Mouse (Mus musculus) embryonic facial prominence, embryonic 13.5 days (tissue): ENCODE results near the gene Elovl7. TPM values are rescaled to one million over a fixed set of nuclear protein-coding genes. Genes with fewer than 3 reads are reported as not detected.

Experiments used
- ATAC-seq: fragments of 200-750 bp; cut with Nextera tagmentation; 2 replicates; pipeline ENCODE4 v1.8.0; 2017; ENCODE audit warnings: low read depth; ENCODE audit not compliant: insufficient number of reproducible peaks, insufficient read depth, low FRiP score, low TSS enrichment
- H3K27ac ChIP-seq: fragments of 300-500 bp; sonication (generic); 2 replicates; pipeline ENCODE4 v1.5.1; 2015; ENCODE audit warnings: moderate library complexity, mild to moderate bottlenecking, inconsistent platforms
- H3K27me3 ChIP-seq: fragments of 300-500 bp; sonication (generic); 2 replicates; pipeline ENCODE4 v1.6.1; 2015; ENCODE audit warnings: mild to moderate bottlenecking, inconsistent platforms
- H3K36me3 ChIP-seq: fragments of 300-500 bp; sonication (generic); 2 replicates; pipeline ENCODE4 v1.6.1; 2015; ENCODE audit warnings: mild to moderate bottlenecking, inconsistent platforms
- H3K4me1 ChIP-seq: fragments of 300-500 bp; sonication (generic); 2 replicates; pipeline ENCODE4 v1.6.1; 2015; ENCODE audit warnings: inconsistent platforms
- H3K4me2 ChIP-seq: fragments of 300-500 bp; sonication (generic); 2 replicates; pipeline ENCODE4 v1.6.1; 2015; ENCODE audit warnings: moderate library complexity, mild to moderate bottlenecking, inconsistent platforms
- H3K4me3 ChIP-seq: fragments of 300-500 bp; sonication (generic); 2 replicates; pipeline ENCODE4 v1.5.1; 2015; ENCODE audit warnings: mild to moderate bottlenecking, inconsistent platforms
- H3K9ac ChIP-seq: fragments of 300-500 bp; sonication (generic); 2 replicates; pipeline ENCODE4 v1.6.1; 2015; ENCODE audit warnings: mild to moderate bottlenecking, inconsistent platforms
- H3K9me3 ChIP-seq: fragments of 300-500 bp; sonication (generic); 2 replicates; pipeline ENCODE4 v1.6.1; 2016; ENCODE audit warnings: inconsistent platforms
- WGBS: fragments of 180-500 bp; shearing (Covaris S2); methylation state at CpG from one replicate; pipeline ENCODE4 v1.1.7; 2015; ENCODE audit warnings: mixed read lengths; 5-methylcytosine and 5-hydroxymethylcytosine counted together
- polyA plus RNA-seq: library from polyadenylated mRNA; unstranded; fragments of >200 nt; fragmentation: Nextera tagmentation; extraction: Ambion mirVana; gene quantifications from 2 replicates; pipeline ENCODE4 v1.2.1, GENCODE M21; 2015

The Elovl7 gene
- polyA plus RNA-seq, 1 experiment from 2014 or later: 3.3 TPM

GRCm38 (mm10) chr13:108326351-108326750, 112.1 kb downstream of the Elovl7 start:
- no peaks in the 10 kb centered on the region for H3K27me3 ChIP-seq
- WGBS: 93% methylated on average over 10 of the region's 10 CpGs
- peaks cover 29% of the 10 kb centered on the region; the same call in 1 of the 2 replicates for H3K36me3 ChIP-seq
- no peak overlapping the region for H3K9ac ChIP-seq
- 0 out of 2 replicates have a peak, but pooled peaks cover 2% of the 10 kb centered on the region for H3K4me1 ChIP-seq
- ATAC-seq: no peak
- H3K4me2 ChIP-seq: no peak overlapping the region
- H3K9me3 ChIP-seq: no peaks in the 10 kb centered on the region
- H3K4me3 ChIP-seq: no peak overlapping the region
- no peak overlapping the region for H3K27ac ChIP-seq

GRCm38 (mm10) chr13:108327047-108327446, 112.8 kb downstream of the Elovl7 start:
- WGBS: 89% methylated on average over 7 of the region's 7 CpGs
- Histone ChIP-seq H3K27me3 (no peaks in the 10 kb centered on the region), H3K9me3 (no peaks in the 10 kb centered on the region), H3K4me2 (no peak overlapping the region), H3K4me1 (0 out of 2 replicates have a peak, but pooled peaks cover 2% of the 10 kb centered on the region), H3K9ac (no peak overlapping the region), H3K27ac (no peak overlapping the region), H3K36me3 (peaks cover 31% of the 10 kb centered on the region; the same call in 1 of the 2 replicates), H3K4me3 (no peak overlapping the region)
- no peak for ATAC-seq

GRCm38 (mm10) chr13:108328406-108329180, 114.4 kb downstream of the Elovl7 start:
- peaks cover 36% of the 10 kb centered on the region; the same call in 1 of the 2 replicates for H3K36me3 ChIP-seq
- H3K9me3 ChIP-seq: no peaks in the 10 kb centered on the region
- 92% methylated on average over 21 of the region's 21 CpGs for WGBS
- no peaks in the 10 kb centered on the region for H3K4me1 ChIP-seq
- H3K4me3 ChIP-seq: no peak overlapping the region
- H3K27me3 ChIP-seq: no peaks in the 10 kb centered on the region
- ATAC-seq: no peak
- H3K4me2 ChIP-seq: no peak overlapping the region
- no peak overlapping the region for H3K9ac ChIP-seq
- no peak overlapping the region for H3K27ac ChIP-seq

- H3K36me3 ChIP-seq: peaks cover 28% of the 10 kb centered on the region; the same call in 1 of the 2 replicates
Observed at GRCm38 (mm10) chr13:108329693-108330092, 115.5 kb downstream of the Elovl7 start.

More at GRCm38 (mm10) chr13:108329693-108330092, 115.5 kb downstream of the Elovl7 start:
- no peaks in the 10 kb centered on the region for H3K4me1 ChIP-seq
- no peaks in the 10 kb centered on the region for H3K9me3 ChIP-seq
- H3K4me3 ChIP-seq: no peak overlapping the region
- no peak overlapping the region for H3K4me2 ChIP-seq
- H3K9ac ChIP-seq: no peak overlapping the region
- no peak for ATAC-seq
- WGBS: 54% methylated on average over 3 of the region's 3 CpGs
- H3K27me3 ChIP-seq: no peaks in the 10 kb centered on the region
- H3K27ac ChIP-seq: no peak overlapping the region

Other genes starting within 250 kb of the Elovl7 start
- 50.8 and 57.3 TPM in 2 replicates for gene Smim15, start 170.0 kb upstream of the Elovl7 start, polyA plus RNA-seq
- 101 TPM in 2 replicates for gene Ndufaf2, start 55.8 kb upstream of the Elovl7 start, polyA plus RNA-seq
- 20.2 and 22.9 TPM in 2 replicates for gene Ercc8, start 55.7 kb upstream of the Elovl7 start, polyA plus RNA-seq
- gene Depdc1b, start 101.9 kb downstream of the Elovl7 start, polyA plus RNA-seq: 9.7 and 11.6 TPM in 2 replicates
- gene Pde4d, start 235.5 kb downstream of the Elovl7 start, polyA plus RNA-seq: 21.5 and 22.9 TPM in 2 replicates